Mouse (Mus musculus): ENCODE measurements around the gene Spag7. TPM values are rescaled to one million over a fixed set of nuclear protein-coding genes. Genes with fewer than 3 reads are reported as not detected.

Spag7 gene
- polyA plus RNA-seq (2015; fragmentation: Nextera tagmentation; extraction: Ambion mirVana), result 69.2 and 72.4 TPM in 2 replicates

- under 1% methylated on average over 44 of the region's 44 CpGs for WGBS (ENCODE audit: insufficient replicate concordance)
- Histone ChIP-seq H3K27ac (peak within 1 kb of the TSS; percentile 94), H3K4me2 (peak within 1 kb of the TSS; percentile 98), H3K36me3 (peaks cover 33% of the 10 kb centered on the region), H3K9me3 (replicated peaks) (no peaks in the 10 kb centered on the region), H3K4me3 (replicated peaks) (peak within 1 kb of the TSS; percentile 79), H3K4me1 (replicated peaks) (peaks cover 46% of the 10 kb centered on the region), H3K9ac (peak within 1 kb of the TSS; percentile 91), H3K27me3 (no peaks in the 10 kb centered on the region)
- DNase-seq, result peak; percentile 97
- ATAC-seq (ENCODE audit: low read depth), result peak; percentile 89
Measured at GRCm38 (mm10) chr11:70668771-70669505, at the start of gene Spag7. TSS of gene Spag7 (minus strand) at chr11:70669416.

- ATAC-seq (ENCODE audit: low read depth) (no peak), DNase-seq (no peak)
- no peak overlapping the region for H3K9ac ChIP-seq
Measured at GRCm38 (mm10) chr11:70718481-70718880, 49.3 kb upstream of the Spag7 start.

DNA sequence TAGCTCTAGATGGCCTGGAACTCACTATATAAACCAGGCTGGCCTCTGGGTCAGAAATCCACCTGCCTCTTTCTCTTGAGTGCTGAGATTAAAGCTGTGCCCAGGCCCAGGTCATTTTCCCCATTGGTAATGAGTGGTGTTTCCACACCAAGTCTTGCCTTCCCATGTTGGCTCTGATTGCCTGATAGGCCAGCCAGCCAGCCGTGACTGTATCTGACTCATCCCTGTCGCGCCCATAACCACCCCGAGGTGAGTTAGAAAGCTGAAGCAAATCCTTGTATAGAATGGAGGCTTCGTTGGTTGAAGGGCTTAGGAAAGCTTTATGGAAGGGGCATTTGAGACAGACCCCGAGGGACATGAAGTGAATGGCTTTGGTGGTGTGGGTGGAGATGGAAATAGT, 46.6 kb upstream of the Spag7 start:
- DNase-seq (no peak), ATAC-seq (ENCODE audit: low read depth) (no peak)
- no peaks in the 10 kb centered on the region for H3K9me3 ChIP-seq (replicated peaks)

More at GRCm38 (mm10) chr11:70718481-70718880, 49.3 kb upstream of the Spag7 start:
- Histone ChIP-seq H3K36me3 (peaks cover 37% of the 10 kb centered on the region), H3K4me1 (replicated peaks) (no peaks in the 10 kb centered on the region), H3K9me3 (replicated peaks) (no peaks in the 10 kb centered on the region), H3K27ac (no peak overlapping the region), H3K4me2 (no peak overlapping the region), H3K4me3 (replicated peaks) (no peak overlapping the region), H3K27me3 (peaks cover 9% of the 10 kb centered on the region)
- WGBS (ENCODE audit: insufficient replicate concordance), result 65% methylated on average over 5 of the region's 5 CpGs

DNA sequence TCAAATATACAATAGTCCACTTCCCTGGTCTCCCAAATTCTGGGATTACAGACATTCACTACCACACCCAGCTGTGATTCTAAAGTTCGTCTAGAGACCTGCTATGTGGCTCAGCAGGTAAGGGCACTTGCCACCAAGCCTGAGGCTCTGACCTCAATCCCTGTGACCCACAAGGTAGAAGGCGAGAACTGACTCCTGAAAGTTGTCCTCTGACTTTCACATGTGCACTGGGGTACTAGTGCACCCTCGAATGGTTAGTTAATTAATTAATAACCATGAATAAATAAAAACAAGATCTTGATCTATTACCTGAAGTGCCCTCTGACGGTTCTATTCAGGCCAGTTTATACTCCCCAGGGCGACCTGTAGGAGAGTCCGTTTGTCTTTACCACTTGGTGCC, 44.0 kb upstream of the Spag7 start:
- no peaks in the 10 kb centered on the region for H3K9me3 ChIP-seq (replicated peaks)
- H3K36me3 ChIP-seq, result peaks cover 30% of the 10 kb centered on the region
- H3K27me3 ChIP-seq, result peaks cover 5% of the 10 kb centered on the region; the same call in 1 of the 2 replicates
- H3K4me3 ChIP-seq (replicated peaks), result no peak overlapping the region
- no peaks in the 10 kb centered on the region for H3K4me1 ChIP-seq (replicated peaks)
- no peak overlapping the region for H3K27ac ChIP-seq
- ATAC-seq (ENCODE audit: low read depth) (no peak), DNase-seq (no peak)
- H3K9ac ChIP-seq, result no peak overlapping the region
- H3K4me2 ChIP-seq, result no peak overlapping the region
- 60% methylated on average over 6 of the region's 6 CpGs for WGBS (ENCODE audit: insufficient replicate concordance)

More for the DNA sequence above, 46.6 kb upstream of the Spag7 start:
- Histone ChIP-seq H3K27ac (no peak overlapping the region), H3K4me1 (replicated peaks) (no peaks in the 10 kb centered on the region), H3K36me3 (peaks cover 34% of the 10 kb centered on the region), H3K4me2 (no peak overlapping the region), H3K4me3 (replicated peaks) (no peak overlapping the region), H3K9ac (no peak overlapping the region), H3K27me3 (peaks cover 8% of the 10 kb centered on the region; the same call in 1 of the 2 replicates)
- 69% methylated on average over 6 of the region's 6 CpGs for WGBS (ENCODE audit: insufficient replicate concordance)

- 78% methylated on average over 10 of the region's 10 CpGs for WGBS (ENCODE audit: insufficient replicate concordance)
- Histone ChIP-seq H3K4me2 (no peak overlapping the region), H3K9ac (no peak overlapping the region), H3K9me3 (replicated peaks) (no peaks in the 10 kb centered on the region), H3K36me3 (peaks cover 36% of the 10 kb centered on the region), H3K27me3 (peaks cover 6% of the 10 kb centered on the region; the same call in 1 of the 2 replicates), H3K4me1 (replicated peaks) (no peaks in the 10 kb centered on the region), H3K4me3 (replicated peaks) (no peak overlapping the region), H3K27ac (no peak overlapping the region)
- ATAC-seq (ENCODE audit: low read depth) (no peak), DNase-seq (no peak)
Measured at GRCm38 (mm10) chr11:70711026-70711425, 41.8 kb upstream of the Spag7 start.

DNA sequence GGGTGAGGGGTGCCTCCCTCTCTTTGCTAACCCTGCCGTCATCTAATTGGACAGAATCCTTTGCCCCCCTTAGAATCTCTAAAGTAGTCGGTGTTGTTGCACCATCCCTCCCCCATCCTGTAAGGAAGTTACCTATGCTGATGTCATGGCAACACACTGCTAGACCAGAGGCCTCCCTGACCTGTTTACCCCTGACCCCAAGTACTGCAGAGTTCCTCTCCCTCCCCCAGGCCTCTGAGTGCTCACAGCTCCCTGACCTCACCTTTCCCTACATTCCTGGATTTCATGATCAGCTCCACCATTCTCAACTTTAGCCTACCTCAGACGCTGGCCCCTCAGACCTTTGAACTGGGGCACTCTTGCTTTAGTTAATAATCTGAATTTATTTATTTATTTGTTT, 36.9 kb upstream of the Spag7 start:
- H3K36me3 ChIP-seq, result peaks cover 52% of the 10 kb centered on the region
- no peak overlapping the region for H3K27ac ChIP-seq
- peaks cover 21% of the 10 kb centered on the region for H3K27me3 ChIP-seq
- DNase-seq (no peak), ATAC-seq (ENCODE audit: low read depth) (no peak)
- no peak overlapping the region for H3K4me2 ChIP-seq
- H3K4me3 ChIP-seq (replicated peaks), result no peak overlapping the region
- 65% methylated on average over 3 of the region's 3 CpGs for WGBS (ENCODE audit: insufficient replicate concordance)
- H3K9me3 ChIP-seq (replicated peaks), result no peaks in the 10 kb centered on the region
- H3K9ac ChIP-seq, result no peak overlapping the region
- peaks cover 20% of the 10 kb centered on the region for H3K4me1 ChIP-seq (replicated peaks)

GRCm38 (mm10) chr11:70702781-70703180, 33.6 kb upstream of the Spag7 start:
- Histone ChIP-seq H3K27ac (no peak overlapping the region), H3K4me3 (replicated peaks) (no peak overlapping the region), H3K9me3 (replicated peaks) (no peaks in the 10 kb centered on the region), H3K36me3 (peaks cover 35% of the 10 kb centered on the region), H3K9ac (no peak overlapping the region), H3K4me2 (0 out of 2 replicates have a peak overlapping the region, but pooled peaks have one; percentile 96), H3K4me1 (replicated peaks) (peaks cover 36% of the 10 kb centered on the region), H3K27me3 (peaks cover 31% of the 10 kb centered on the region)
- no peak for ATAC-seq (ENCODE audit: low read depth)
- WGBS (ENCODE audit: insufficient replicate concordance), result 65% methylated on average over 6 of the region's 6 CpGs
- DNase-seq, result no peak

GRCm38 (mm10) chr11:70701984-70702733, 32.9 kb upstream of the Spag7 start:
- Histone ChIP-seq H3K27me3 (peaks cover 31% of the 10 kb centered on the region), H3K4me3 (replicated peaks) (peak overlapping the region; percentile 76), H3K9ac (peak overlapping the region; percentile 84), H3K4me1 (replicated peaks) (peaks cover 36% of the 10 kb centered on the region), H3K36me3 (peaks cover 29% of the 10 kb centered on the region), H3K4me2 (peak overlapping the region; percentile 96), H3K9me3 (replicated peaks) (no peaks in the 10 kb centered on the region), H3K27ac (0 out of 2 replicates have a peak overlapping the region, but pooled peaks have one; percentile 74)
- WGBS (ENCODE audit: insufficient replicate concordance), result 72% methylated on average over 6 of the region's 6 CpGs
- DNase-seq (no peak), ATAC-seq (ENCODE audit: low read depth) (no peak)

DNA sequence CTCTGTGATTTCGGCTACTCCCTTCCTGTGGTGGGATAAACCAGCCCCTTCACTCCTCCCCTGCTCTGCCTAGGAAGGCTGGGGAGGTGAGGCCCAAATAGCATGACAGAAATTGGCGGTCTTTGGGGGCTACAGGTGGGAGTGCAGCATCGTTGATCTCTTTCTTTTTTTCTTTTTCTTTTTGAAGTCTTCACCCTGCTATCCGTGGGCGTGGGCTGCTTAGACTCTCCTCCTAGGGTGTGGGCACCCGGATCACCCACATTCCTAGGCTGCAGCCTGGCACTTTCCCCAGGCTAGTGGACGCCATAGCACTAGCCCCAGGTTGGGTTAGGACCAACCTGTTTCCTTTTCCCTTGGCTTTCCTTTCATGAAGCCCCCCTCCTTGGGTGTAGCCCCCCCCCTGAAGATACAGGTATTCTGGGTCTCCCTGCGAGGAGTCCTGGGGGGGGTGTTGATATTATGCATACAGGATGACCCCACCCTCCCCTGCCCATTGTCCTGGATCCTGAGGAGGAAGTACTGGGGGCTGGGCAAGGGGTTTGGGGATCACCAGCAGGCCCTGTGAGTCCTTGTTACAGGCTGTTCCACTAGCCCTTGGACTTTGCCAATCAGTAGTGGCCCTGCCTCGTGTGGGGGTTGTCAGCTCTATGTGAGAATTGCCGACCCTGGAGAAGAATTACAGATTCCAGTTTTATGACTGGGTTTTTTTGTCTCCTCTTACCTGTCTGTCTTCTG, 32.2 kb upstream of the Spag7 start:
- peak overlapping the region; percentile 96 for H3K4me2 ChIP-seq
- ATAC-seq (ENCODE audit: low read depth) (no peak), DNase-seq (no peak)
- peaks cover 36% of the 10 kb centered on the region for H3K4me1 ChIP-seq (replicated peaks)
- no peaks in the 10 kb centered on the region for H3K9me3 ChIP-seq (replicated peaks)
- peak overlapping the region; percentile 84 for H3K9ac ChIP-seq
- H3K27me3 ChIP-seq, result peaks cover 35% of the 10 kb centered on the region
- 0 out of 2 replicates have a peak overlapping the region, but pooled peaks have one; percentile 74 for H3K27ac ChIP-seq
- H3K4me3 ChIP-seq (replicated peaks), result peak overlapping the region; percentile 76
- WGBS (ENCODE audit: insufficient replicate concordance), result 22% methylated on average over 10 of the region's 10 CpGs
- peaks cover 24% of the 10 kb centered on the region for H3K36me3 ChIP-seq

DNA sequence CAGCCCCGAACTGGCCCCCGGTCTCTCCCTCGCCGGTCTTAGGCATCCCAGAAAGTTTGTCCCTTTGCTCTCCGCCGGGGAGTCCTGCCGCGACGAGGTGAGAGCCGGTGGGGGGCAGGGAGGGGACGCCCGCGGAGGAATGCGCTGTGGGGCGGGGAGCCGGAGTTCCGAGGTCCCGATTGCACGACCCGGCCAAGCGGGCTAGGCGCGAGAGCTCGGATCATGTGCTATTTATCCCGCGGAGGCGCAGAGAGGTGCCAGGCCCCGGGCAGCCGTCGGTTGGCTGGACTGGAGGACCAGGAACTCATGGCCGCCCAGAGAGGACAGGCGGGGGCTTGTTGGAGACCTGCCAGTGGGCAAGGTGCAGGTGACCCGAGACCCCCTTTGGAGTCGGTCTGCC, 31.4 kb upstream of the Spag7 start:
- H3K9me3 ChIP-seq (replicated peaks), result no peaks in the 10 kb centered on the region
- H3K9ac ChIP-seq, result peak overlapping the region; percentile 84
- peaks cover 39% of the 10 kb centered on the region for H3K27me3 ChIP-seq
- H3K36me3 ChIP-seq, result peaks cover 20% of the 10 kb centered on the region
- DNase-seq (peak; percentile 45), ATAC-seq (ENCODE audit: low read depth) (peak; percentile 19)
- H3K4me1 ChIP-seq (replicated peaks), result peaks cover 36% of the 10 kb centered on the region
- peak overlapping the region; percentile 96 for H3K4me2 ChIP-seq
- WGBS (ENCODE audit: insufficient replicate concordance), result under 1% methylated on average over 34 of the region's 34 CpGs
- H3K4me3 ChIP-seq (replicated peaks), result peak overlapping the region; percentile 76
- peak overlapping the region; percentile 74 for H3K27ac ChIP-seq
